Comparison of ENCODE assay signal across 8 mouse cellular contexts in genomic region chr4:107828727-107829218, GRCm38 (mm10). TPM values are rescaled to one million over a fixed set of nuclear protein-coding genes. Genes with fewer than 3 reads are reported as not detected.
A peak's percentile ranks its signal among the peaks of the same experiment; 100 is the strongest.
DNase-seq lines count a peak whose midpoint lies in the region; ATAC-seq and TF ChIP-seq lines count a peak whose summit lies in the region.

No protein-coding gene starts in this region.

- no peak for TF ChIP-seq POLR2A in heart, adult 2 months (IDR thresholded peaks at IDR 0.05; ENCODE audit: insufficient read depth, low read depth, low read length)

- intact Hi-C loops in heart, adult 2 months (cut with DNase I) = no loop called here

- H3K36me3 ChIP-seq in embryonic facial prominence, embryonic 13.5 days = no peaks in the 10 kb centered on the region
- no peaks in the 10 kb centered on the region for H3K36me3 ChIP-seq in hindbrain, embryonic 16.5 days (ENCODE audit: control insufficient read depth, insufficient read depth, low read length)
- H3K36me3 ChIP-seq in neural tube, embryonic 12.5 days = no peaks in the 10 kb centered on the region
- no peaks in the 10 kb centered on the region for H3K36me3 ChIP-seq in heart, adult 2 months (ENCODE audit: control insufficient read depth, insufficient read depth, low read length)

- H3K4me2 ChIP-seq in embryonic facial prominence, embryonic 13.5 days = peak overlapping the region; percentile 10; the same call in 1 of the 2 replicates
- no peak overlapping the region for H3K4me2 ChIP-seq in hindbrain, embryonic 16.5 days (ENCODE audit: low read length)
- peak overlapping the region; percentile 44 for H3K4me2 ChIP-seq in neural tube, embryonic 12.5 days (replicated peaks)

- DNase-seq in layer of hippocampus, postnatal 10 days (ENCODE audit: low spot score in 2 of 2) = peak; percentile 72 to 78
- no peak for DNase-seq in layer of hippocampus, adult 9-11 months
- no peak for DNase-seq in heart, adult 2 months
- no peak for DNase-seq in kidney, adult 9 months

- no peak for TF ChIP-seq EP300 in heart, adult 2 months (IDR thresholded peaks at IDR 0.05; ENCODE audit: insufficient read depth, low read depth, low read length)

- no peak overlapping the region for H3K27ac ChIP-seq in embryonic facial prominence, embryonic 13.5 days
- H3K27ac ChIP-seq in hindbrain, embryonic 16.5 days (ENCODE audit: low read depth, low read length) = peak overlapping the region; percentile 62
- H3K27ac ChIP-seq in neural tube, embryonic 12.5 days = peak overlapping the region; percentile 82
- H3K27ac ChIP-seq in heart, adult 2 months = no peak overlapping the region

- no peak for ATAC-seq in embryonic facial prominence, embryonic 13.5 days (ENCODE audit: insufficient number of reproducible peaks, insufficient read depth, low FRiP score, low TSS enrichment, low read depth)
- ATAC-seq in hindbrain, embryonic 16.5 days = peak; percentile 87
- peak; percentile 68 for ATAC-seq in neural tube, embryonic 12.5 days (ENCODE audit: low FRiP score, low read depth)
- no peak for ATAC-seq in megakaryocyte-erythroid progenitor cell, adult 5-6 weeks (replicated peaks; ENCODE audit: low FRiP score, low TSS enrichment, poor library complexity, severe bottlenecking)

- 29% methylated on average over 10 of the region's 10 CpGs for WGBS in embryonic facial prominence, embryonic 13.5 days
- WGBS in hindbrain, embryonic 16.5 days = 3% methylated on average over 10 of the region's 10 CpGs
- WGBS in neural tube, embryonic 12.5 days = 5% methylated on average over 10 of the region's 10 CpGs
- 56% methylated on average over 10 of the region's 10 CpGs for WGBS in heart, adult 2 months

- no peaks in the 10 kb centered on the region for H3K79me2 ChIP-seq in heart, adult 2 months (replicated peaks; ENCODE audit: control insufficient read depth, insufficient read depth, low read length)

- TF ChIP-seq CTCF in heart, adult 2 months (IDR thresholded peaks at IDR 0.05) = no peak

- H3K9ac ChIP-seq in embryonic facial prominence, embryonic 13.5 days = peak overlapping the region; percentile 27; the same call in 1 of the 2 replicates
- peak overlapping the region; percentile 1 for H3K9ac ChIP-seq in hindbrain, embryonic 16.5 days (ENCODE audit: low read depth, low read length)
- peak overlapping the region; percentile 35; the same call in 1 of the 2 replicates for H3K9ac ChIP-seq in neural tube, embryonic 12.5 days
- H3K9ac ChIP-seq in heart, adult 2 months (ENCODE audit: low read depth, low read length) = no peak overlapping the region

- no peaks in the 10 kb centered on the region for H3K27me3 ChIP-seq in embryonic facial prominence, embryonic 13.5 days
- no peaks in the 10 kb centered on the region for H3K27me3 ChIP-seq in hindbrain, embryonic 16.5 days (replicated peaks; ENCODE audit: control insufficient read depth, insufficient read depth, low read length)
- H3K27me3 ChIP-seq in neural tube, embryonic 12.5 days (replicated peaks) = no peaks in the 10 kb centered on the region
- H3K27me3 ChIP-seq in heart, adult 2 months (ENCODE audit: control insufficient read depth, insufficient read depth, low read length) = no peaks in the 10 kb centered on the region

- no peaks in the 10 kb centered on the region for H3K9me3 ChIP-seq in embryonic facial prominence, embryonic 13.5 days
- H3K9me3 ChIP-seq in hindbrain, embryonic 16.5 days (ENCODE audit: control insufficient read depth, low read length) = no peaks in the 10 kb centered on the region
- no peaks in the 10 kb centered on the region for H3K9me3 ChIP-seq in neural tube, embryonic 12.5 days

- H3K4me3 ChIP-seq in embryonic facial prominence, embryonic 13.5 days = no peak overlapping the region
- H3K4me3 ChIP-seq in hindbrain, embryonic 16.5 days (ENCODE audit: low read length) = no peak overlapping the region
- no peak overlapping the region for H3K4me3 ChIP-seq in neural tube, embryonic 12.5 days
- no peak overlapping the region for H3K4me3 ChIP-seq in heart, adult 2 months

- peaks cover 39% of the 10 kb centered on the region for H3K4me1 ChIP-seq in embryonic facial prominence, embryonic 13.5 days
- H3K4me1 ChIP-seq in hindbrain, embryonic 16.5 days (ENCODE audit: control insufficient read depth, insufficient read depth, low read depth, low read length) = peaks cover 87% of the 10 kb centered on the region
- H3K4me1 ChIP-seq in neural tube, embryonic 12.5 days = peaks cover 100% of the 10 kb centered on the region
- H3K4me1 ChIP-seq in heart, adult 2 months (ENCODE audit: control insufficient read depth, insufficient read depth, low read length) = no peaks in the 10 kb centered on the region

RNA-seq across cellular contexts. Expression of gene Lrp8, which starts 26.7 kb away (rescaled TPM):
- 100 to 1,000 TPM; 171 TPM for total RNA-seq in layer of hippocampus, postnatal 10 days (2021)
- 4.0 and 4.1 TPM in 2 replicates for polyA plus RNA-seq in embryonic facial prominence, embryonic 13.5 days (2015; fragmentation: Nextera tagmentation; extraction: Ambion mirVana)
- 23.8 and 34.7 TPM in 2 replicates for polyA plus RNA-seq in hindbrain, embryonic 16.5 days (2015; fragmentation: Nextera tagmentation; extraction: Ambion mirVana)
- 47.6 and 53.9 TPM in 2 replicates for polyA plus RNA-seq in neural tube, embryonic 12.5 days (2016; fragmentation: Nextera tagmentation; extraction: Ambion mirVana)
- total RNA-seq in megakaryocyte-erythroid progenitor cell, adult 5-6 weeks (2014; fragmentation: Nextera tagmentation) = 7.4 and 10.9 TPM in 2 replicates
- 4.9 and 5.6 TPM in 2 replicates for total RNA-seq in megakaryocyte-erythroid progenitor cell, adult 5-6 weeks (2017)
- total RNA-seq in heart, adult 2 months (2021) = 1 to 10 TPM in 1 of 2 experiments, under 1 TPM in 1; 0.68 to 1.1 TPM
- polyA plus RNA-seq in heart, adult 2 months (2012; rRNA removed) = 0.97 and 1.0 TPM in 2 replicates

RNA-seq across cellular contexts. Expression of gene Magoh, which starts 50.8 kb away (rescaled TPM):
- 10 to 100 TPM; 46.5 to 51.9 TPM for total RNA-seq in layer of hippocampus, postnatal 10 days (2021)
- 214 and 216 TPM in 2 replicates for polyA plus RNA-seq in embryonic facial prominence, embryonic 13.5 days (2015; fragmentation: Nextera tagmentation; extraction: Ambion mirVana)
- 87.7 and 88.8 TPM in 2 replicates for polyA plus RNA-seq in hindbrain, embryonic 16.5 days (2015; fragmentation: Nextera tagmentation; extraction: Ambion mirVana)
- 169 and 182 TPM in 2 replicates for polyA plus RNA-seq in neural tube, embryonic 12.5 days (2016; fragmentation: Nextera tagmentation; extraction: Ambion mirVana)
- total RNA-seq in megakaryocyte-erythroid progenitor cell, adult 5-6 weeks (2014; fragmentation: Nextera tagmentation) = 256 and 308 TPM in 2 replicates
- total RNA-seq in megakaryocyte-erythroid progenitor cell, adult 5-6 weeks (2017) = 300 and 428 TPM in 2 replicates
- total RNA-seq in heart, adult 2 months (2021) = 10 to 100 TPM; 40.2 to 43.2 TPM
- 38.8 and 45.1 TPM in 2 replicates for polyA plus RNA-seq in heart, adult 2 months (2012; rRNA removed)

Comparison
In these comparisons a context has a peak if more than half of its experiments do, and no peak if none do; other contexts are left out.
1. DNase-seq: peak in layer of hippocampus, postnatal 10 days (2 of 2); none in layer of hippocampus, adult 9-11 months (single experiment), heart, adult 2 months (0 of 2) and kidney, adult 9 months (single experiment).
2. ATAC-seq: peak in hindbrain, embryonic 16.5 days (single experiment) and neural tube, embryonic 12.5 days (single experiment); none in embryonic facial prominence, embryonic 13.5 days (single experiment) and megakaryocyte-erythroid progenitor cell, adult 5-6 weeks (single experiment).
3. H3K27ac ChIP-seq: peak in hindbrain, embryonic 16.5 days (single experiment) and neural tube, embryonic 12.5 days (single experiment); none in embryonic facial prominence, embryonic 13.5 days (single experiment) and heart, adult 2 months (single experiment).